Mouse (Mus musculus): ENCODE measurements at regions not wholly inside any gene's neighbourhood (a gene's known extent, or its start where the extent isn't known, plus 50 kb on each side); places are given as distances from the start of the nearest gene placed in this dataset.

DNA sequence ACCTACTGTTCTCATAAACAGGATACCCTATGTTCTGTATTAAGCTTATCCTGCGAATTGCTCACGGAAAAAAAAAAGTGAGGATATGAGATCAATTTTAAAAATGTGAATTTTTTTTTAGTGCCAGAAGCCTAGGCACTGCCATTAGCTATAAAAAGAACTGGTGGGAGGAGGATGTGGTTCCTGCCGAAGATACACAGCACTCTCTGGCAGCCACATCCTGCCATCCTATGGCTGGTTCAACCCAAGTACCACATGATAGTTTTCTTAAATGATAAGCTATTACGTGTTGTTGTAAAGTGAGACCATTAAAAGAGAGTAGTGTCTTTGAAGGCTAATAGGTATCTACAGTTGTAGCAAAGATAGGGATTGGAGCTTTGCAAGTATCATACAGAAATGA lies 58.2 kb upstream of the Ppp3ca start:
- DNase-seq (ENCODE audit: low spot score in 2 of 2): no peak

DNA sequence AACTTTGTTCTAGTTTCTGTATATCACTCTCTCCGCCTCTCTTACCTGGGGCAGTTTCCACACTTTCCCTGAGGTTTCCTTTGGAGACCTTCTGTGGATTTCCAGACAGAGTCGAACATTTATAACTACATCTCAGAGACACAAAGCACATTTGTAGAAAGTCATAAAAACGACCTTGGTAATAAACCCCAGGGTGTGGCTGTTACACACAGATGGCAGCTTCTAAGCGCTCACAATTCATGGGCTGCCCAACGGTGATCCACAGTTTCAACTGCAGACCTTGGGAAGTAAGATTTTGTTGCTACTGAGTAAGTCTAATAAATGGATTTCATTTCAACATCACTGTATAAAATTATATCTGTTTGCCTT lies 59.4 kb upstream of the Ppp3ca start:
- DNase-seq (ENCODE audit: low spot score in 2 of 2): no peak

DNA sequence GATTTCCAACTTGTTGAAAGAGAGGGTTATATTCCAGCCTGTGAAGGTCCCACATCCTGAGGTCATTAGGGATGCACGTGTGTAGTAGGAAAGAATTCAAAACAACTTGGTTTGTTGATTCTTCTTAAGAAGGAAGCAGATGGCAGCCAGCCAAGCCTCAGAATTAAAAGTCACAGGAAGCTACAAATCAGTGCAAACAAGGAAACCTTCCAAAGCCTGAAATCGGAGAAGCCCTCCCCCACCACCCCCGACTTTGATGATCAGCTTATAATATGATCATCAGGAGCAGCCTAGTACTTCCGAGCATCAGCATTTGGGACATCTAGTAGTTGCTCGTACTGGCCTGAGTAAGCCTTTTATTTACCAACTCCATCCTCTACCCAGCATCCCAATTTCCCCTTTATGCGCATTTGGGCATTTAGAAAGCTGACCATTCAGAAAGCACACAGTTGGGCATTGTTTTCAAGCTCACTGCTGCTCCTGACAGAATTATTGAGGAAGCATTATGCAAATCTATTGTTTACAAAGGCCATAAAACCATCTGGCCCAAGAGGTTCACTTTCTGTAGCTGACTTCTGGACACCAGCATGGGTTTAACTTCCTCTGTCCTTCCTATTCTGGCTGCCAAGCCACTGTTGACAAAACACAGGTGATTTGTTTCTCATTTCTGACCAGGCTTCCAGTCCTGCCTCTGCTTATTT lies 59.9 kb upstream of the Ppp3ca start:
- DNase-seq (ENCODE audit: low spot score in 2 of 2): no peak

DNA sequence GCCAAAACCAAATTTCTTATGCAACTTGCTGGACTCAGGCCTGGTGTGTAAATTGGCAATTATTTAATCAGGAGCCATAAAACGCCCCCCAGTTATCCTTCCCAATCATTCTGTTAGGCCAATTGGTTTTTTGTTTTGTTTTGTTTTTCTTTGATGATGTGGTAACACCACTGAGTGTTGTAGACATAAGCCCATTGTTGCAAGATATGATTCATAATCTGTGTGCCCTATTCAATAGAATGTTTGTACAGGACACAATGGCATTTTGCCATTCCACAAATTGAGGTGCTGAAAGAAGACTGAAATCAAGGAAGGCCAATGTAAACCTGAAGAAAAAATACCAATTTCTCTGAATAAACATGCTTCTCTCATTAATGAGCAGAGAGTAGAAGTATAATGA lies 68.2 kb upstream of the Ppp3ca start:
- DNase-seq (ENCODE audit: low spot score in 2 of 2): no peak

DNA sequence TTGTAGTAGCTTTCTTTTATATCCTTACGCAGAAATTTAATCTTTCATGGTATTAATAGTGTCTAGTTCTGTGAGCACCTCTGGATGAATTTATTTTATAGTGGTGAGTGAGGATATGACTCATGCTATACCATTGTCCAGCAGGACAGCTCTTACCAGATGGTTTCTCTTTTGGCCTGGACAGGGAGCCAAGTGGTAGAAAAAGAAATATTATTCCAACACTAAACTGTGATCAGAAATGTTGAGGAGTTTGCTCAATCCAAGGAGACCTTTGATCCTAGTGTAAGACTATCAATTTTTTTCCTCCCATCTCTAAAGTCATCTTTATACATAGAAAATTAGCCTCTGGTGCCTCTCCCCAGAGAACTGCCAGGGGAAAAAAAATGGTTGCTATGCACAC lies 86.0 kb upstream of the Ppp3ca start:
- DNase-seq (ENCODE audit: low spot score in 2 of 2): no peak

DNA sequence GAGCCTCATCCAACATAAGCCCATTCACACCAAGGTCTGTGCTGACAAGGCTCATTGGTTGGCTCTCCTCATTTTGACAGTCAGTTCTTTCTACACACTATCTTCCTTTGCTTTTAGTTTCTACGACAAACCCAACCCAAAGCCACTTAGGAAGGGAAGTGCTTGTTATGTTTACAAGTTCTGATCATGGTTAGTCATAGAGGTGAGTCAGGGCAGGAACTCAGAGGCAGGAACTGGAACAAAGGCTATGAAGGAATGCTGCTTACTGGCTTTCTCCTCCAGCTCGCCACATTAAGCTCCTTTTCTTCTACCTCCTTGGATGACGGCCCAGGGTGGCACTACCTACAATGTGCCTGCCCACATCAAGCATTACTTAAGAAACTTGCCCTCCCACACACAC lies 91.9 kb upstream of the Ppp3ca start:
- DNase-seq (ENCODE audit: low spot score in 2 of 2): no peak

DNA sequence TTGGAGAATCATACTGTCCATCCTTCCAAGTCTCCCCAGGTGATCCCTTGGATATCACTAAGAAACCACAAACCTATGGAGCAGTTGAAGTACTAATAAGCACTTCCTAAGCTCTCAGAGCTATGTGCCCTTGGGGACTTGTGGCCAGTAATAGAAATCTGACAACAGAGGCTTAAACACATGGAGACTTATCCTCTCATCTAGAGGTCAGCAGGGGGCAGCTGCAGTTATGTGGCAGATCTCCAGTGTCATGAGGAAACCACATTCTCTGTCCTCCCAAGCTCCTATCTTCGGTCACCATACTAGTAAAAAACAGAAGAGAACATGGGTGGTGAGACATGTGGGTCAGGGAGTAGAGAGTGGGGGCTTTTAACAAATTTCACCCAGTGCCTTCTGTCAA lies 99.4 kb upstream of the Ppp3ca start:
- DNase-seq (ENCODE audit: low spot score in 2 of 2): no peak

DNA sequence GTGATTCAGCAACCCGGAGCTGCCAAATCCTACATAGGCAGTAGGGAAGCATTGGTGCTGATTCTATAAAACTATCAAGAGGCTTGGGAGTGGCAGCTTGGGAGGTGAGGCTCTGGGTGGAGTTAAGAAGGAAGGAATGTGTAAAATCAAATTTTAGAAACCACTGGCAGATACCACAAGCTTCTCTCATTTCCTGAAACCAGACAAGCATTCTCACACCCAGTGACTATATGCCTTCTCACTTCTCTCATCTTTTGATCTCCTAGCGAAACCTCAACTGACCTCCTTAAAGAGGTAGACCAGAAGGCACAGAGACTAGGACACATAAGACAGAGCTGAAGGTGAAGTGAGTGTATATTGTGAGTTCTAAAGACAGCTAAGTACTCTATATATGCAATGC lies 113.4 kb upstream of the Ppp3ca start:
- DNase-seq (ENCODE audit: low spot score in 2 of 2): no peak

DNA sequence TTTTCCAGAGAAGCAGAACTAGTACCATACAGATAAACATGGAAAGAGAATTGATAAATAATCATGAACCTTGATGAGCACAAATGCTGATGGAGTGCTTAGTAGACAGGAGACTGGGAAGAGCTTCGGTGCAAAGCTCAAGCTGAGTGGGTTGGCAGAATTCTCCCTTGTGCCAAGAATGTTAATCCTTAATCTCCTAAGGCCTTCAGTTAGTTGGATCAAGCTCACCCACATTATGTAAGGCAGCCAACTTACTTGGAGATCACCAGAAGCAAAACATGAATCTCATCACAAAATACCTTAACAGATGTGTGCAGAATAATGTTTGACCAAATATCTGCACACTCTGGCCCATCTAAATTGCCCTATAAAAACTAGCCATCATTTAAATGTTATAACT lies 120.5 kb upstream of the Ppp3ca start:
- no peak for DNase-seq (ENCODE audit: low spot score in 2 of 2)

DNA sequence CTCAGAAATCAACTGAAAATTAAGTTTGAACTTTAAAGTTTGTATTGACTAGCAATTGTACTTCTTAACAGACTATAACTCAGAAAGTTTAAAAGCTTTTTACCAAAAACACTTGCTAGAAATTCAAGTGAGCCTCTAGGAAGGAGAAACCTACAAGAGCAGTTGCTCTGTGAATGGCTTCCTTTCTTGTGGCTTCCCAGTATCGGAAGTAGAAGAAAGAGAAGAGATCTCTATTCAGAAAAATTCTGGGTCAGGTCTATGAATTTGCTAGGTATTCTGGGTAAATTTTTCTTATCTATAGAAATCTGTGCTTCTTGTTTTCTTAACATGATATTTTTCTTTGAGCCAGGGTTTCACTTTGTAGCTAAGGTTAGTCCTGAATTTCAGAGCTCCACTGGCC lies 138.3 kb upstream of the Ppp3ca start:
- DNase-seq (ENCODE audit: low spot score in 2 of 2): no peak

DNA sequence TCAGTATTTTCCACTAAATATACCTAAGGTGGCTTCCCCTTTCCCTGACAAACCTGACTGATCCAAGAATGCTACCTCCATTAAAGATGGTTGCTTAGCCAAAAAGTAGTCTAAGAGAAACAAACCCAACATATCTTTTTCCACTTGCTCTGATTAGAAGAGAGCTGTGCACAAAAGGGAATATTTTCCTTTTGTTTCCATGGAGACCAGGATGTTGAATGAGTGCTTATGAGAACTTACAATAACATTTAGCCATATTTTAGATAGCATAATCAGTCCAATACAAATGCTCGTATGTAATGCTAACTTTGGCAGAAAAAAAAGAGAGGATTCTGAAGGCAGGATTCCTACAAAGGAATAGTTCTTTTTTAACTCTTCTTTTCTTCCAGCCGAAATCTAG lies 161.3 kb upstream of the Ppp3ca start:
- DNase-seq (ENCODE audit: low spot score in 2 of 2): no peak

DNA sequence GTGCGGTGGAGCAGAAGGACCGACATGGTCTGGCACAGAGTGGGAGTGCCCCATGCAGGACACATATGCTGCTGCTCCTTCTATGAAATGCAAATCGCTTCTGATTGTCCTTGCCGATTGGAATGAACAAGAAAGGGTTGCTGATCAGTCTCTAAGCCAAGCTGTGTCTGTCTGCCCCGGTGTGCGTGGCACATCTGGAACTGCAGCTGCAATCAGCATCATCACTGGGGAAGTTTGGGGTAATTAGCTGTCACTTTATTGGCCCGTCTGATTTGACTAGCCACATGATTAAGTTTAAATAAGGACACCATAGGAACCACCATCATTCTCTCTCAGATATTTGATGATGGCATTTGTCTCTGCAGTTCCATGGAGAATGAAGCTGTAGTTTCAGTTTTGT lies 162.9 kb upstream of the Ppp3ca start:
- no peak for DNase-seq (ENCODE audit: low spot score in 2 of 2)

DNA sequence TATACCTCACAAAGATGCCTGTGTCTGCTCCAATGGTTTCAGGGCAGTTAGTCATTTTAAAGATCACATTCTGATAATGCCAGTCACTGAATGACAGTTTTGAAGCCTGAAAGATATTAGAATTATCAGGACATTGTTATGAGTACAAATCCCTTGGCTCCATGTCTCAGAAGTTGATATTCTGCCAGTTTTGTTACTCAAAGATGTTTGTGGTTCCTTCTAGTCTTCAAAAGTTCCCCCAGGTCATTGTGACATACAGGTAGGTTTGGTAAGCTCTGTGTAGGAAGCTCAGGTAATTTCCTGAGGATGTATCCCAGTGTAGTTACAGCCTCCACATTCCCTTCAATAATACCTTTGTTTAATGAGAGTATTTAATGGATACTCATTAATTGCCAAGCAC lies 169.0 kb upstream of the Bank1 start:
- no peak for DNase-seq (ENCODE audit: low spot score in 2 of 2)

DNA sequence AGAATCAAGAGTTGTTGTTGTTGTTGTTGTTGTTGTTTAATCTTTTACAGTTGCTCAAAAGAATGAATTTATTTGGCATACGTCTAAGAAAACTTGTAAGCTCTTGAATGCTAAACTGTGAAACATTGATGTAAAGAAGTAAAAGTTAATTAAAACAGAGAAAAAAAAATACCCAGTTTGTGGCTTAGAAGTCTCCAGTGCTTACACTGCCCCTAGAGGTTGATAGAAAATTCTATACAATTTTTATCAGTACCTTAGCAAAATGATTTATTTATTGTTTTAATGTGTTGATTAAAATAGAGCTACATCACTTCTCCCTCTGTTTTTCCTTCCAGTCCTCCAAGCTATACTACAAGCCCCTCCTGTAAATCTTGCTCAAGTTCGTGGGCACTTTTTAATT lies 165.8 kb upstream of the Bank1 start:
- no peak for DNase-seq (ENCODE audit: low spot score in 2 of 2)

DNA sequence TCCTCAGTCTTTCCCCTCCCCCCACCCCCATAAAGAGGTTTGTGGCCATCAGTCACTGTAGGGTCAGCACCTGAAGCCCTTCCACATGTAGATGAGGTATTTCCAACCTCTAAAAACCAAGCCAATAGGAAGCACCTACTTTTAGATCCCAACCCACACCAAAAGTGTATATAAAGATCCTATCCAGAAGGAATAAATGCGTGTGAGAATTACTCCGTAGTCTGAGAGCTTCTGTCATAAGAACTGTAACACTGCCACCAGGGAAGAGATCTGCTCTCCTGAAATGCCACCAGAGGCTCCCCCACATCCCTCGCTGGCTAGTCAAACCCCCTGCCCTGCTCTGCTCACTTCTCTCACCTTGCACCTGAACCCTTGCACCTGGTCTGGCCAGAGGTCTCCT lies 145.8 kb upstream of the Bank1 start:
- no peak for DNase-seq (ENCODE audit: low spot score in 2 of 2)

DNA sequence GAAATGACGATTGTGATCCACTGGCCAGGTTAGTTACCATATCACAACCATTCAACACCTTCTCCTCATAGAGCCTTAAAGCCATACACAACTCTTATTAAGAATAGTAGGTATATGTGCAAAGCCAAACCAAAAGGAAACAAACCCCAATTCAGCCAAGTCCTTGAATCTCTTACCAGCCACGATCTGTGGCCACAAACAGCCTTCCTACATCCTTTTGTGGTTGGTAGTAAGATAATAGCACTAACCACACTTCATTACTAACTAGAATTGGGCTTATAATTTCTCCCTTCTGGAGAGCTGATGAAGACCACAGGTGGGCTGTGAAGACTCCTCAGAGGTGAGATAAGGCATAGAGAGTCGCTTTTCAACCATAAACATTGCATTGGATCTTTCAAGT lies 136.9 kb upstream of the Bank1 start:
- DNase-seq (ENCODE audit: low spot score in 2 of 2): no peak

DNA sequence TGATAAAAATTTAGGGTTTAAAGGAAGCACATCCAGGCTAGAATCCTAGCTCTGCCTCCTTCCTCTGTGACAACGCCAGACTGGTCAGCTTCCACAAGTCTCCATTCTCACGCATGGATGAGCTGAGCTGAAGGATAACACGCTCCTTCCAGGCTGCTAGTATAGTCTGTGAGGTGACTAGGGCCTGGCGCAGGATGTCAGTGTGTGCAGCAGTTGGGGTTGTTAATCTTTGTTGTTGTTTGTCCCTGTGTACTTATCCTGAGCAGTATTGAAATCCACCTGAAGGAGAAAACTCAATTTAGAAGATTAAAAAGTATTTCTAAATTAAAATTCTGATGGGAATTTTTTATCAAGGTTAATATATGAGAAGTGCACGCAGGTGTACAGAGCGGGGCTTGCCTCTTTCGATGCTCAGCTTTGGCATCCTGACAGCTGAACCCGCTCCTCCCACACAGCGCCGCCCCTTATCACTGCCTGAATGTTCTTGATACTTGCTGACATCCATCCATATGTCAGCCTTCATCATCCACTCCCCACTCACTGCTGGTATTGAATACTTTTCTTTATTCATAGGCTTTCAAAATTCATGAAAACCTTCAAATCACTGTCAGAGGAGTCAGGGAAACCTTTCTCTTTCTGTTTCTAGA lies 130.7 kb upstream of the Bank1 start:
- DNase-seq (ENCODE audit: low spot score in 2 of 2): no peak

DNA sequence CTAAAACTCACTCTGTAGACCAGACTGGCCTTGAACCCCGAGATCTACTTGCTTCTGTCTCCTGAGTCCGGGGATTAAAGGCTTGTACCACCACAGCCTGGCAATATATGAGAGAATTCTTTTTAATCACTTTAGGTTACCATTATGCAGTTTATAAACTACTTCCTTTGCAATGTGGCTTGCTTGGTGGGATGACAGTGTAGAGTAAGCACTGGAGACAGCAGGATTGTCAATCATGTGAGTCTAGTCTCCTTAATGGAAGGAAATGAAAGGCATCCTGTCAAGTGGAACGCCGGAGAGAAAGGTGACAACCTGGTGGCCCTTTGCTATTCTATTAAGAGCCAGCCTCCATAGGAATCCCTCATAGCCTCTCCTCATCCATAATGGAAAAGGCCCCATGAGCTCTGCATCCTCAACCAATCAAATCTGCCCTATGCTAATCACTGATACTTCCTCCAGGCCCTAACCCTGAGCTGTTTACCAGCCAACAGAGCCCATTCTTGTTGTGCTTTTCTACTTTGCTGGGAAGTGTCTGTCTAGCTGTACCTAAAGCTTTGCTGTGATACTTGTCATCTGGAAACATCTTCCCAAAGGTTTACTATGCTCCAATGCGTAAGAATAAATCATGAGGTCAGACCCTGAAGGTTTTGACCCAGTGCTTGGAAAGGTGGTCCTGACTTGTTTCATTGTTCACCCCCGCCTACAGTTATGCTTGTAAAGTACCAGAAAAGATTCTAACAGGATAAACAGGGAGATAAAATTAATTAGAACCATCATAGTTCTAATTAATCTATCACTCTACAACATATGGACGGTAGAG lies 130.0 kb upstream of the Bank1 start:
- DNase-seq (ENCODE audit: low spot score in 2 of 2): no peak

DNA sequence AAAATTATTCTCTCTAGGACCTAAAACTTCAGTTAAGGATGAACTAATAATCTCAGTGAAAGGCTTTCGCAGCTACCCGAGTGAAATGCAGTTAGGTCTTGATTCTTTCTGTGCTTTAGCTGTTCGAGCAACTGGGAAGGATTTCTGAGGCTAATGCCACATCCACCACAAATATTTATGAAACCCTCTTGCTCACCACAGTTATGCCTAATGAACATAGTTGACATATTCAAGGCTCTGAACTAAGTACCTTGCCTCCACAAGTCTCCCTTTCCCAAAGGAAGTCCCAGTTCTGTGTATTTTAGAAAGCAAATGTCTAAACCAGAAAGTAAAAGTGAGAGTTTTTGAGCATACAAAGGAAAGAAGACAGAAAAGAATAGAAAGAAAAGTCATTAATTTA lies 129.1 kb upstream of the Bank1 start:
- no peak for DNase-seq (ENCODE audit: low spot score in 2 of 2)

DNA sequence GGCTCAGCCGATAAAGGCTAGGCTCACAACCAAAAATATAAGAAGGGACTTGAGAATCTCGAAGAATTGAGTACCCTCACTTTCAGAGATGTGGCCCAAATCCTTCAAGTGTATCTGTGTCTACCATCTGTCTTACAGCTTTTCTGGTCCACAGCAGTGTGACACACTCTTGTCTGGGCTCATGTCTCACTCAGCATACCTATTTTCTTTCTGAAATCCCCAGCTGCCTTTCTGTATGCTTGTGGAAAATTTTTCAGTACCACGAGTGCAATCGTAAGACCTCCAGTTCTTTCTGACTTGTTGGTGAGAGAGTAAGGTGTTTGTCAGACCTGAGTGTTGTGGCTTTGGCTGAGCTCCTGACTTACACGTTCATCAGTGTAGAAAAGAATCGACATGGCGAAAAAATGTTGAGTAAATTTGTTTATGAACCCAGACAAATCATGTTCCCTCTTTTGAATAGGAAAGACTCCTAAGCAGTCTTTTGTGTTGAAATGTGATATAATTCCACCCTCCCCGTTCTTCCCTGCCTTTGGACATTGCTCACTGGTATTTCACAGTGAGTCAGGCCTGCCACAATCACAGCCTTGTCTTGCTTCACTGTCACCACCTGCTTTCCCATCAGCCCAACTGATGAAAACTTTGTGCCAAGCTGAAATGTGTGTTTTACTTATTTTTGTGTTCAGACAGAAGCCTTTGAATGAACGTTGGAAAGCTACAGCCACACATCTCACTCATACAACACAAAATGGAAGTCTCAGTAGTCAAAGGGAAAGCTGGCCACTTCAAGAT lies 125.3 kb upstream of the Bank1 start:
- DNase-seq (ENCODE audit: low spot score in 2 of 2): no peak

DNA sequence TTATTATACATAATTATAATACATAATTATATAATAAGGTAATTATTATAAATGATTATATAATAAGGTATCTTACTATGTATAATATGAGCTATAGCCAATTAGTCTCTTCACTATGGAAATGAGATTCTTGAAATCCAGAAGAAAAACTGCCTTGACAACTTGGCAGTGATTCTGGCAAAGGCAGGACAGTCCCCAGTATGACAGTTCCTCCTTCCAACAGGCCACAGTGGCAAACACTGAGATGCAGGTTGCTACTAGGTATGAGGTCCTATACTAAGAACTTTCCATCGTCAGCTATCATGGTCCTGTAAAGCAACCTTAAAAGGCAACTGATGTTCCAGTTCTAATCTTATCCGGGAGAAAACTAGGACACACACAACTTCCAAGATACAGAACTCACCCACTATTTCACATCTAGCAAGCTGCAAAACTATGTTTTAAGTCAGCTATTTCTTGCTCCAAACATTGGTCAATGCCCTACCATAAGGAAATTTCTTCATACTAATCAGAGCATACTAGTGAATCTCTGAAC lies 124.6 kb upstream of the Bank1 start:
- no peak for DNase-seq (ENCODE audit: low spot score in 2 of 2)

DNA sequence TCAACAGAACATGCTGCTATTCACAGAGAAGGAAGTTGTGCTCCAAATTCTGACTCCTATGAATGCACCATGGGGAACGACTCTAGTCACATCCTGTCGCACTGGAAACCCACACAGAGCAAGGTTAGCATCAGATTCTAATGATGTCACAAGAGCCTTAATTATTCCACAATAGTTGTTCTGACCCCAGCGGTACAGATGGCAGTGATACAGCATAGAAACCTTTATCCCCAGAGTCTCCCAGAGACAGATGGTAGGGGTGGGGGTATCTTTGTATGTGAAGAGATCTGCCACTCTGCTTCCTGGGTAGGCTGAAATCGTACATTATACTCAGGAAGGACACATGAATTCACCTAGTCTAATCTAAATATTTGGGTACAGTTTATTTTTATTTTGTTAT lies 123.5 kb upstream of the Bank1 start:
- no peak for DNase-seq (ENCODE audit: low spot score in 2 of 2)

All from spleen, postnatal 14 days (tissue).